Mouse (Mus musculus) heart, postnatal 14 days (tissue): Measurements from ENCODE around the gene Iqcn. TPM values are rescaled to one million over a fixed set of nuclear protein-coding genes. Genes with fewer than 3 reads are reported as not detected.

Experiments used
- DNase-seq, 2 experiments: peaks; one replicate each; pipeline ENCODE4 v3.0.0; 2021 to 2022
- intact Hi-C: fragments of 180-260 bp; cut with DNase I; formaldehyde crosslinking; loops from one replicate; pipeline ENCODE4 v1.15.1; 2025
- total RNA-seq, 2 experiments: library from RNA; stranded (reverse); gene quantifications; 2 replicates each; pipeline ENCODE4 v1.2.3; 2021

The Iqcn gene
- total RNA-seq, 2 experiments from 2014 or later, result 0.10 to 0.12 TPM

DNA sequence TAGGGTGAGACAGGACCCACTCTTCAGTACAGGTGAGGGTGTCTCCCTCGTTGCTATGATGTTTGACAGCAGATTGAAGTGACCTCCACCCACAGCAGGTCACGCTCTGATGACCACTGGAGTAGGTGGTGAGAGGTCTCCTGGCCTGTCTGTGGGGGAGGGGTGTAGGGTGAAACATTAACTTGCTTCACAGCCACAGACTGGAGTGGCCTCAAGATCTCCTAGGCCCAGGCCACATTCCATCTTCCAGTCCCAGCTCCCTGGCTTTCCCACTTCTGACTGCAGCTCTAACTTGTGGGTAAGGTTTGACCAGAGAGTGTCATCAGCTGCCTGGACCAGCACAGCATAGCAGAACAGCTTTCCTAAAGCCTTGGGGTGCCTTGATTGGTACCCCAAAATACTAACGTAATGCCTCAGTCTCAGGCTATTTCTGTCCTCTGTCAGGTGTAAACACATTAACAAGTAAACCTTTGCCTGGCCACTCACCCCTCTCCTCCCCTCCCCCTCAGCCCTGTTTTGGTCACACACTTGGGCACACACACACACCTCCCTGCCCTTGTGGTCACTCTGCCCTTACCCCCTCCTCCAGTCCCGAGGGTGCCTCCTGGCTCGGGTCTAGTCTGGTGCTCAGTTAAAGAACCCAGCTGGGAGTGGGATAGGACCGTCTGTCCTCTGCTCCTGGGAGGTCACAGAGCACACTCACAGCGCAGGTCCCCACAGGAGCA, 20.4 kb downstream of the Iqcn start, which contains the start of gene Pde4c:
Gene Pde4c (plus strand): TSS at position 235 of the 725 bp plus-strand sequence.
- no peak for DNase-seq
- intact Hi-C loops, result no loop called here

DNA sequence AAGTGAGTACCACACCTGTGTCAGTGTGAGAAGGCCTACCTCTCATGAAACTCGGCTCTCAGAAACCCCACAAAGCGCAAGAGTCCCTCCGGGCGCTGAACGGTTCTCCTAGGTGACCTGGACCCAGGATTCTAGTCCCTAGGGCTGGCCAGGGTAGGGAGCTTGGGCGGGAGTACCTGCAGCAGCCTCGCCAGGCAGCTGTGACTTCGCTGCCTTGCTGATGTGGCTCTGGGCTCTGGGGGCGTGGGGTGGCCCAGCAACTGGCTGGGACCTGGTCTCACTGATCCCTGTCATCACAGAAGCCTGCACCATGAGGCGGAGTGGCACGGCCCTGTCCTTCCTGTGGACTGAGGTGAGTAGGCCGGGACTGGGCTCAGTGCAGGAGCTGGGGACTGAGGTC, 21.0 kb downstream of the Iqcn start:
- intact Hi-C loops, result no loop called here
- no peak for DNase-seq

DNA sequence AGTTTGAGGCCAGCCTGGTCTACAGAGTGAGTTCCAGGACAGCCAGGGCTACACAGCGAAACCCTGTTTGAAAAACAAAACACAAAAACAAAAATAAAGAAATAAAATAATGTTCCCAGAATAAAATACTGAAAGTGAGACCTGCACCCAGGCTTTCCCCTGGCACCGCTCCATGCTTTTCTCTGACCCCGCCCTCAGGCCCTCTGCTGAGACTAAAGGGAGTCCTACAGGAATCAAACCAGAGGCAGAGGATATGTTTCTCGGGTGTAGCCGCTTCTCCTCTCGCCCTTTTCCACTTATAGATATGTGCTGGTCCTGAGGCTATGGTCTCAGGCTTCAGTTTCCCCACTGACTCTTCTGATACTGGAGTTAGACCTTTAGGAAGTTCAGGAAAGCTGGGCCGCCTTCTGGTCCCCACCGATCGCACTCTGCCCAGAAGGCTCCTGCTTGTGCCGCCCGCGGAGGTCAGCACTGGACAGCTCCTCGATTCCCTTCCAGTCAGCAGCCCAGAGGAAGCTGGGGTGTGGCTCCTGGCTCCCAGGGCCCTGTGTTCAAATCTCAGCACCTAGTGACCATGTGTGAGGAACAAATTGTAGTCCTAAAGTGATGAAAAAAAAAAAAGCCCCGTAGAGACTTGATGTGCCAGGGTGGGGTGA, 22.7 kb downstream of the Iqcn start:
- DNase-seq, result peak; percentile 51 to 64
- intact Hi-C loops, result no loop called here

DNA sequence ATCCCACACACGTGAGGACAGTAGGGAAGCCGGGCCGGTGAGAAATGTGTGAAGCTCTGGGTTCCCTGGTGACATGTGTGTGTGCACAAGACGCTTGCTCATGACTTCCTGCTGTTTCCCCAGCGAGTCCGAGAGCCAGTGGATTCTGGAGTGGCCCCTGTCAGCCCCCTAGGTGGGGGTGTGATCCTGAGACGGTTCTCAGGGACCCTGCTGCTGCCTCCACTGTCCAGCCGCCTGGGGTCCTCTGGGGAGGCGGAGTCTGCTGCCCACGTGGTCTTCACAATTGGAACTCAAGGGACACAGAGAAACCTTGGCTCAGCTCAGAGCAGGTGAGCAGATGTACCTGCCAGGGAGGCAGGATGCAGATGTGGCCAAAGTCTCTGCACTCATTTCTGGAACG, 23.5 kb downstream of the Iqcn start:
- DNase-seq, result no peak
- intact Hi-C loops, result no loop called here

DNA sequence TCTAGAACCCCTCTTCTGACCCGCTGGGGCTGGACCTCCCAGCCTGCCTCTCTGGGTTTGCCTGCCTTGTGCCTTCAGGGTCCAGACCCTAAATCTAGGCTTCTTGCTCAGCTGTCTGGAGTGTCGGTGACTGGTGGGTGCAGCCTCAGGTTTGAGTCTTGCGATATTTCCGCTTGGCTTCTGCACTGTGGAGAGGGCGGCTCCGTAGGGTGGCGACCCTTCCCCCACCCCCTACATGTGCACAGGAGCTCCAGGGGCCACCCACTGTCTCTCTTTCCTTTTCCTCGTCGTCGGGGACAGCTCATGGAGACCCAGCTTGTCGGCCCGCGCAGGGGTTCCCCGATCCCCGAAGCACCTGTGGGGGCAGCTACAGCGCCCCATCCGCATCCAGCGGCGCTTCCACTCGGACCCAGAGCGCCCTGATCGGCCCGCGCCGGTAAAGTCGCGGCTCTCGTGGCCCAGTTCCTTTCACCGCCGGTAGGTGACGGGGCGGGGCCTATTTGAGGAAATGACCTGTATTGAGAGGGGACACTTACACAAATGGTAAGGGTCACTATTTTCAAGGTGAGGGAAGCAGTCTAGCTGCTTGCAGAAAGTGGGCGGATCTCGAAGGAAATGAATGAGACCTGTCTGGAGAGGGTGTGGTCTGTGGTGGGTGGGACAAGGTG, 26.7 kb downstream of the Iqcn start:
- no peak for DNase-seq
- intact Hi-C loops, result no loop called here

DNA sequence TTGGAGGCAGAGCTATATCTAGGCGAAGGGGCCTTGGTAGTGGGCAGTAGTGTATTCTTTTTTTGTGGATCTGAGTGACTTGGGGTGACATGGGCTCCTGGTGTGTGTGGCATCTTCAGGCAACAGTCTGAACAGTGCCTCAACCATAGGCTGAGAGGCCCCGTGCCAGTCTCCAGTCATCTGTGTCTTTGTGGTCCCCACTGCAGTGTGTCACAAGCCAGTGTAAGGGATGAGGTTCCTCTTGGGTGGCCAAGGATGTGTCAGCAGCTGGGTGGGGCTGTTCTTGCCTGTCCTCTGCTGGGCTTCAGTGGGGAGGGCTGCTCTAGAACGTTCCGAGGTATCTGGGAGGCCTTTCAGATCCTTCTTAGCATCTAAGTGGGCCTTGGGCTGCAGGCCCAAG, 27.7 kb downstream of the Iqcn start:
- no peak for DNase-seq
- intact Hi-C loops, result no loop called here

DNA sequence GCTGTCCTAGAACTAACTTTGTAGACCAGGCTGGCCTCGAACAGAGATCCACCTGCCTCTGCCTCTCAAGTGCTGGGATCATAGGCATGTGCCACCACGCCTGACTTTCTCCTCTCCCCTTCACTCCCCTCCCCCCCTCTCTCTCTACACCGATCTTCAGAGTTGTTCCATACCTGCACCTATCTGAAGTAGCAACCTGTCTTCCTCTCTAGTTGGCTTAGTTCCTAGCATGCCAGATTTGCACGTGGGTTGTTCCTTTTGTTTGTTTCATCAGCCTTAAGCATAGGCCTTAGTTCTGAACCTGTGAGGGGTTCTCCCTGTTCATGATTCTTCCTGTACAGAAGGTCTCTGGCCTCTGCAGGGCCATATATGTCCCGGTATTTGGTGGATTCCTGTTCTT, 34.4 kb downstream of the Iqcn start:
- DNase-seq, result no peak
- intact Hi-C loops, result no loop called here

DNA sequence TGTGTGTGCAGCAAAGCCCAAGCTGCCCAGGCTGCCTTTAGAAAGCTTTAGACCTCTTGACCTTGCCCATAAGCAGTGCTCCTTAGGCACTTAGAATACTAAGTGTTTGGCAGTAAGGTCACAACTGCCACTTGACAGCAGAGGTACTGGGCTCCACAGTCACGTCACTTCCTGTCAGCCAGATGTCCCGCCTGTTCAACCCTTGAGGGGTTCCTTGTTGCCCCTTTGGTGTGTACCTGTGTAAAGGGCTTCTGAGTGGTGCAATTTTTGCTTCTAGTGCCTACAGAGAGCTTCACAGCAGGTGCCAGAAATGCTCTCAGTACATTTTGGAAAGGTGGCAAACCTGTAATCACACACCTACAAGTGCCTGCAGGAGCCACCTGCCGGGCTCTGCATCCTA, 35.0 kb downstream of the Iqcn start:
- no peak for DNase-seq
- intact Hi-C loops, result no loop called here

DNA sequence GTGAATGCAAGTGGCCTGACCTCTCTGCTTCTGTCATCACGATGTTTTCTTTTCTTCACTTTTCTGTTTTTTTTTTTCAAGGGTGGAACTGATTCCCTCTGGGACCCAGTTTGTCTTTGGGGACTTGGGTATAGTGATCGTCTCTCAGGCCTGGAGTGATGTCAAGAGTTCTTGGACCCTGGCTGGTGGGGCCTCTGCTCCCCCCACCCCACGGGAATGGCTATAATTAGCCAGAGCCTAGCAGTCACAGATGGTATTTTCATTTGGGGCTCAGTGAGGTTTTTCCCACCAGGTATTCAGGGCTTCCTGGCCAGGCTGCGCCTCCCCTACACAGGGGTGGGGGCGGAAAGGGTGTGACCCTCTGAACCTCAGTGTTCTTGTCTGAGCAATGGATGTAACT, 38.4 kb downstream of the Iqcn start:
- intact Hi-C loops, result no loop called here

DNA sequence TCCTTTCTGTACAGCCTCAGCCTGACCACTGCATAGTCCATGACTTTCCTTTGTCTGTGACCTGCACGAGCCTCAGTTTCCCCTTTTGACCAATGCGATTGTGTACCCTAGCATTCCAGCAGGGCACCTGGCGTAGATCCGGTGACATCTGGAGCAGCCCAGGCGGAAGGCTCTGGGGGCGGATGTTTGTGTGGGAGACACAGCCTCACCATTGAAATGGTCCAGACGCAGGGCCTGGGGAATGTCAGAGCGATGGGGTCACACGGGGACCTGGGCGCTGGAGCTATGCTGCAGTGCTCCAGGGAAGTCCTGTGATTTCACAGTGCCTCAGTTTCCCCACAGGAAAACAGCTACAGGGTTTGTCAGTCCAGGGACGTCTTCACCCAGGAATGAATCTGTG, 38.9 kb downstream of the Iqcn start:
- peak in 1 of 2 experiments; percentile 34 for DNase-seq
- intact Hi-C loops, result no loop called here

More for the DNA sequence above, 38.4 kb downstream of the Iqcn start:
- peak; percentile 12 to 16 for DNase-seq

DNA sequence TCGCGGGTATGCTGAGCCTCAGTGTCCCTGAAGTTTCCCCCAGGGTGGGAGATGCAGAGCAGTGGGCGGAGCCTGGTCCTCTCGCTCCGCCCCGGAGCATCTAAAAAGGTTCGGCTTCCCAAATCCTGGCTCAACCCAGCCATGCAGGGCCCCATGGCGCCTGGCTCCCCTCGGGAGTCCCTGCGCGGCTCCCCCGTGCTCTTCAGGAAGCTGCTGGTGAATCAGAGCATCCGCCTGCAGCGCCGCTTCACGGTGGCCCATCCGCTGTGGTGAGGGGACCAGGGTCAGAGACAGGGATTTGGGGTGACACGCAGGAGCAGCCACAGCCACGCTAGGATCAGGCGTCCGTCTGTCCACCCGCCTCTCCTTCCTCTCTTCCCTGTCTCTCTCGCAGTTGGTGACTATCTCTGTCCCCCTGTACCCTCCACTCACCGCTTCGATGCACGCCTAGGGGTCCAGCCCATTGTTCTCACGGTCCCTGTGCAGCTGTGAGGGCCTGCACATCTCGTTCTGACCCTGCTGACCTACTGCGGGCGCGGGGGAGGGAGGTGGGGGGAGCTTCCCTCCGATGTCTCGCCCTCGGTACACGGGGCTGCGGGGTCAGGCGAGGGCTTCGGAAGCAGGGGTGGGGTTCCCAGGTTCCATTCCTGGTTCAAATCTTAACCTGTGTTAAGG, 39.9 kb downstream of the Iqcn start:
- DNase-seq, result peak; percentile 54 to 62
- intact Hi-C loops, result no loop called here

DNA sequence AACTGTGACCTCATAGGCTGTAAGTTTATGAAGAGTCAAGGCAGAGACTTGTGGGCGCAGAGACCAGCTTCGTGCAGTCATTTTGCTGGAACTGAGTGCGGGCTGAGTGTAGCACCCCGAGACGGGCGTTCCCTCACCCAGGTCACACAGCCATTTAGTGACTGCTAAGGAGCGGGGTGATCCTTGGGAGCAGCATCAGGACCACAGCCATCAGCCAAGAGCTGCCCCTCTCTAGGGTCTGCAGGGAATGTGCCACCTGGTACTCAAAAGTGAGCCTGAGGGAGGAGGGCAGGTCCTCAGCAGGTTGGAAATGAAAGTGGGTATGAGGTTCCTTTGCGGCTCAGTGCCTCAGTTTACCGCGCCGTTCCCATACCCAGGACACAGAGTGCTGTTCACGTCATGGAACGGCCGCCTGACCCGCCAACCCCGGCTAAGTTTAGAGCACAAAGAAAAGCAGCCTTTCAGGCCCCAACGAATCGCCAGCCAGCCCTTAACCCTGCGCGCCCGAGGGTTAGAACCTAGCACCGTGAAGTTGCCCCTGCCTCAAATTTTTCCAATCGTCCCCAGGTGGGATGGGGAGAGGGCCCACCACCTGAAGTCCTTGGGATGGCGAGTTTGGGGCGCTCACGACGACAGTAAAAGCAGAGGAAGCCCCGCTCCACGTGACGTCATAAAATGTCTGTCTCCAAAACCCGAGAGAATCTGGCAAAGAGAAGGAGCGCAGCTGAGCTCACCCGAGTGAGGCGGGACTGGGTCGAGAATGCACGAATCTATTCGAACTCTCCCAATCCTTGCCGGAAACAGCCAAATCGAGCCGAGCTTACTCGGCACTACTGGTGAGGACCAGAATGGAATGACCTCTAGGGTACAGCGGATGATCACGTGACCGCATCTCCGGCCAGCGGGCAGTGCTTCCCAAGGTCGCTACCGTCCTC, 40.7 kb downstream of the Iqcn start:
- peak; percentile 72 for DNase-seq
- intact Hi-C loops, result no loop called here

DNA sequence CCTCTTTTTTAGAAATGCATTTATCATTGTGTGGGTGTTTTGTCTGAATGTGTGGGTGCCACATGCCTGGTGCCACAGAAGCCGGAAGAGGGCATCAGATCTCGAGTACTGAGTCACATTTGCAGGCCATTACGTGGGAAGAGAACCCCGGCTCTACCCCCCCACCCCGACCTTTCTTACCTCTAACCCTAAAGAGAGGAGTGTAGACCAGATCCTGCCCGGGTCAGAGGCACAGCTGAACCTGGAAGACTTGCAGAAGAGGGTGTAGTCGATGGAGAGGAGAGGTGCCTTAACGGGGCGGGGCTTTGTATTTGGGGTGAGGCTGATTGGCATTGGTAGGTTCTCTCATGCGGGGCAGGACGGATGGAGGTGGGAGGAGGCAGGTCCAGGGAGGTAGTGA, 41.5 kb downstream of the Iqcn start:
- intact Hi-C loops, result no loop called here
- no peak for DNase-seq

DNA sequence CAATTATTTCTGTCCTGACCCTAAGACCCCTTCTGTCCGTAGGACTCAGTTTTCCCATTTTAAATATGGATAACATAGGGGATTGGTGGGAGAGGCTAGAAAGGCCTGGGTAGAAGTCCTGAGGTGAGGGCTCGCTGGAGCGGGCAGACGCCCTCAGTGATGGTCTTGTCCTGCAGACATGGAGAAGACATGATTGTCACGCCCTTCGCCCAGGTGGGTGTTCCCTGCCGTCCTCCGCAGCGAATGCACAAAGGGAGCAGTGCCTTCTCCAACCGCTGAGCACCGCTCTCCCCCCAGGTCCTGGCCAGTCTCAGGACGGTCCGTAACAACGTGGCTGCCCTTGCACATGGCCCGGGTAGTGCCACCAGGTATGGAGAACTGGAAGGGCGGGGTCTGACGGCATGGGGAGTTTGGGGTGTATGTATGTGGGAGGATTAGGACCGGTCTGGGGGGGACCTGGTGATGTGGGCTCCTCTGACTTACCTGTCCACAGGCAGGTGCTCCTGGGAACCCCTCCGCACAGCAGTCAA, 42.5 kb downstream of the Iqcn start:
- DNase-seq, result no peak

DNA sequence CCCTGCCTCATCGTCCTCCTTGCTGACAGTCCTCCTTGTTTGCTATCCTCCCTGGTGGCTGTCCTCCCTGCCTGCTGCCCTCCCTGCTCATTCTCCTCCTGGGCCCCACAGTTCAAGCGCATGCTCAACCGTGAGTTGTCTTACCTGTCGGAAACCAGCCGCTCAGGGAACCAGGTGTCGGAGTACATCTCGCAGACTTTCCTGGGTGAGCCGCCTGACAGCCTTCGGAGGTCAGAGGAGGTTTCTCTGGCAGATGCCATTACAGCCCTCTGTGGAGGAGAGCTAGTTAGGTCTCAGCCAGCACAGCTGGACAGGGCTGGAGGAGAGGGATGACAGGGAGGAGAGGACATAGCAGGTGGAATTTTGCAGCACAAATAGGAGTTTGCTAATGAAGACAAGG, 43.4 kb downstream of the Iqcn start:
- intact Hi-C loops, result no loop called here

More for the DNA sequence above, 42.5 kb downstream of the Iqcn start:
- intact Hi-C loops, result no loop called here

DNA sequence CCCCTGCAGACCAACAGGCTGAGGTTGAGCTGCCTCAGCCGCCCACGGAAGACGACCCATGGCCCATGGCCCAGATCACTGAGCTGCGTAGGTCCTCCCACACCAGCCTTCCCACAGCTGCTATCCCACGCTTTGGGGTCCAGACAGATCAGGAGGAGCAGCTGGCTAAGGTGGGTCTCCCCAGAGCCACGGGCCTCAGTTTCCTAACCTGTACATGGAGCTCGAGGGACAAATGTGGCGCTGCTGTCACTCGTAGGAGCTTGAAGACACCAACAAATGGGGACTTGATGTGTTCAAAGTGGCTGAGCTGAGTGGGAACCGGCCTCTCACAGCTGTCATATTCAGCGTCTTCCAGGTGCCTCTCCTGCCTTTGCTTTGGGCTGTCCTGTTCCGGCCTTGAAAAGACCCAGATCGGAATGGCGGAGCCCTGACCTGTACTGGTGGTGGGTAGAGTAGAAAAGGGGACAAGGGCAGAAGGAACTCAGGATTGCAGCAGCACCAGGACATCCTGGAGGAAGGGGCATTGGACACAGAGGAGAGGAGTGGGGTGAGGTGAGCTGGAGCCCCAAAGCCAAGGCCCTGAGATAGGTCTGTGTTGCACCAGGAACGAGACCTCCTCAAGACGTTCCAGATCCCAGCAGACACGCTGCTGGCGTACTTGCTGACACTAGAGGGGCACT, 44.1 kb downstream of the Iqcn start:
- intact Hi-C loops, result no loop called here
- DNase-seq, result peak; percentile 7 to 9

More for the DNA sequence above, 43.4 kb downstream of the Iqcn start:
- peak; percentile 19 to 34 for DNase-seq

DNA sequence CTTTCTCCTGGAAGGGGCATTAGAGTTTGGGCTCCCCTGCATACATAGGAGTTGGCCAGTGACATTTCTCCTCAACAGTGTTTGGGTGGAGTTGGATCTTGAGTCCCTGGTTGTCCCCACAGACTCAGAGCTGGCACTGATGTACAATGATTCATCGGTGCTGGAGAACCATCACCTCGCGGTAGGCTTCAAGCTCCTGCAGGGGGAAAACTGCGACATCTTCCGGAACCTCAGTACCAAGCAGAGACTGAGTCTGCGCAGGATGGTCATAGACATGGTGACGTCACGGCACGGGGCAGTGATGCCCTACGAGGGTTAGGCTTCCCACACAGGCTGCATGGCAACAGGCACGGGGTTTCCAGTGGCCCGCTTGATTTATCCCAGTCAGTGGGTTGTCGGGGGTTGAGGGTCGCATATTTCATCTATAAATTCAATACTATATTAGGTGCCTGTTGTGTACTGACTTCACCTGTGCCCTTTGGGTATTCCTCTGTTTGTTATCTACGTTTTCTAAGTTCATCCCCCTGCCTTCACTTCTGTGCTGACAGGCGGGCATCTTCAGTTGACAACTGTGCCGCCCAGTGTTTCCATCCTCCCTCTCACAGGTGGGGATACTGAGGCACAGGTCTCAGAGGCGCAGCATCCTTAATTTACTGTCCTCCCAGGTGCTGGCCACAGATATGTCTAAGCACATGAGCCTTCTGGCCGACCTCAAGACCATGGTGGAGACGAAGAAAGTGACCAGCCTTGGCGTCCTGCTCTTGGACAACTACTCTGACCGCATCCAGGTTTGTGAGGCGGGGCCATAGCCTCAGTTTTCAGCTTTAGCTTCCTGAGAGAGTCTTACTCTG, 45.2 kb downstream of the Iqcn start:
- intact Hi-C loops, result no loop called here
- DNase-seq, result peak in 1 of 2 experiments; percentile 4

DNA sequence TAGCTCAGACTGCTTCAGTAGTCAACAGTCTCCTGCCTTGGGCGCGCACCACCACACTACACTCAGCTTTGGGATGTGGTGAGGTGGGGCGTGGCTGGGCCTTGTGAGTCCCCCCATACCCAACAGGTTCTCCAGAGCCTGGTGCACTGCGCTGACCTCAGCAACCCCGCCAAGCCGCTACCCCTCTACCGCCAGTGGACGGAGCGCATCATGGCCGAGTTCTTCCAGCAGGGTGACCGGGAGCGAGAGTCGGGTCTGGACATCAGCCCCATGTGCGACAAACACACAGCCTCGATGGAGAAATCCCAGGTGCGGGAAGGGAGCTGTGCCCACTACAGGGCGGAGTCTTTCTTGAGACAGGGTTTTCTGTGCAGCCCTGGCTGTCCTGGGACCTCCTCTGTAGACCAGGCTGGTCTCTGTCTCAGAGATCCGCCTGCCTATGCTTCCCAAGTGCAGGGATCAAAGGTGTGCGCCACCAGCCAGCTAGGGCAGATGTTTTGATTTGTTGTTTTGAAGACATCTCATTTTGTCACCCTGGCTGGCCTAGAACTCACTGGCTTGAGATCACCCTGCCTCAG, 45.9 kb downstream of the Iqcn start:
- DNase-seq, result no peak
- intact Hi-C loops, result no loop called here
